Mouse (Mus musculus) embryo, embryonic 11 days (tissue): ENCODE measurements around the gene Zfp106.
"Not testable (repeated sequence)": the region's sequence is repeated elsewhere in the genome, so short reads cannot be mapped to it uniquely, and the experiment has no call there.

Source experiments
- DNase-seq: peaks from one replicate; pipeline ENCODE4 v3.0.0-alpha.2; 2015

The Zfp106 gene

GRCm38 (mm10) chr2:120563235-120563990, at the start of gene Zfp106:
TSS of gene Zfp106 (minus strand) at chr2:120563843.
- peak; percentile 93 for DNase-seq

- peak; percentile 95 for DNase-seq
These were observed 45.4 kb upstream of the Zfp106 start, which contains the start of the genes Haus2 and Lrrc57 for GRCm38 (mm10) chr2:120608830-120609723. TSS of gene Haus2 (plus strand) at chr2:120609383. TSS of gene Lrrc57 (minus strand) at chr2:120609520.

- peak; percentile 7 for DNase-seq
These were observed 42.5 kb upstream of the Zfp106 start for GRCm38 (mm10) chr2:120606021-120606690.

GRCm38 (mm10) chr2:120599506-120599905, 35.9 kb upstream of the Zfp106 start:
- DNase-seq = no peak

GRCm38 (mm10) chr2:120597734-120598133, 34.1 kb upstream of the Zfp106 start:
- no peak for DNase-seq

- DNase-seq = no peak
These were observed 28.6 kb upstream of the Zfp106 start for GRCm38 (mm10) chr2:120592227-120592626.

- DNase-seq = no peak
These were observed 26.1 kb upstream of the Zfp106 start for GRCm38 (mm10) chr2:120589759-120590158.

- no peak for DNase-seq
These were observed 14.6 kb upstream of the Zfp106 start for GRCm38 (mm10) chr2:120578286-120578685.

- no peak for DNase-seq
These were observed 14.2 kb upstream of the Zfp106 start for GRCm38 (mm10) chr2:120577799-120578198.

GRCm38 (mm10) chr2:120575978-120576377, 12.3 kb upstream of the Zfp106 start:
- DNase-seq = no peak

- peak; percentile 37 for DNase-seq
These were observed 11.5 kb upstream of the Zfp106 start for GRCm38 (mm10) chr2:120575121-120575520.

- DNase-seq = not testable (repeated sequence)
These were observed 8.5 kb upstream of the Zfp106 start for GRCm38 (mm10) chr2:120572161-120572560.

- DNase-seq = no peak
These were observed 7.4 kb upstream of the Zfp106 start for GRCm38 (mm10) chr2:120571081-120571480.

GRCm38 (mm10) chr2:120567798-120568320, 4.2 kb upstream of the Zfp106 start:
- no peak for DNase-seq

GRCm38 (mm10) chr2:120566886-120567797, 3.5 kb upstream of the Zfp106 start, which contains the start of gene Snap23:
TSS of gene Snap23 (plus strand) at chr2:120567671.
- DNase-seq = peak; percentile 96

GRCm38 (mm10) chr2:120565363-120565762, 1.7 kb upstream of the Zfp106 start:
- DNase-seq = no peak

- DNase-seq = not testable (repeated sequence)
These were observed 1.0 kb upstream of the Zfp106 start for GRCm38 (mm10) chr2:120564548-120565188.

GRCm38 (mm10) chr2:120562859-120563234, 796 bp downstream of the Zfp106 start:
- DNase-seq = no peak

GRCm38 (mm10) chr2:120561524-120561923, 2.1 kb downstream of the Zfp106 start:
- DNase-seq = no peak

GRCm38 (mm10) chr2:120558813-120559212, 4.8 kb downstream of the Zfp106 start:
- no peak for DNase-seq

GRCm38 (mm10) chr2:120556868-120557267, 6.8 kb downstream of the Zfp106 start:
- no peak for DNase-seq
